Mouse (Mus musculus) hindbrain, embryonic 11.5 days (tissue): ENCODE measurements around the gene Gckr. TPM values are rescaled to one million over a fixed set of nuclear protein-coding genes. Genes with fewer than 3 reads are reported as not detected.
A peak's percentile ranks its signal among the peaks of the same experiment; 100 is the strongest.

Source experiments
- ATAC-seq: fragments of 200-750 bp; cut with Nextera tagmentation; 2 replicates; pipeline ENCODE4 v1.8.0; 2017; ENCODE audit warnings: mild to moderate bottlenecking, moderate TSS enrichment, moderate library complexity; ENCODE audit not compliant: low FRiP score
- DNase-seq: peaks from one replicate; pipeline ENCODE4 v3.0.0-alpha.2; 2015; ENCODE audit warnings: low spot score
- H3K27ac ChIP-seq: fragments of 300-500 bp; sonication (generic); 2 replicates; pipeline ENCODE4 v1.5.1; 2014; ENCODE audit warnings: mild to moderate bottlenecking, low read depth, low read length
- H3K27me3 ChIP-seq: fragments of 300-500 bp; sonication (generic); 2 replicates; pipeline ENCODE4 v1.6.1; 2014; ENCODE audit warnings: mild to moderate bottlenecking, low read length, moderate library complexity, mixed read lengths; ENCODE audit not compliant: control insufficient read depth, insufficient read depth
- H3K36me3 ChIP-seq: fragments of 300-500 bp; sonication (generic); 2 replicates; pipeline ENCODE4 v1.6.1; 2014; ENCODE audit warnings: mild to moderate bottlenecking, low read length, moderate library complexity, mixed read lengths; ENCODE audit not compliant: control insufficient read depth, insufficient read depth
- H3K4me1 ChIP-seq: fragments of 300-500 bp; sonication (generic); replicated peaks from 2 replicates; pipeline ENCODE4 v1.6.1; 2014; ENCODE audit warnings: low read length, mixed read lengths; ENCODE audit not compliant: control insufficient read depth, insufficient read depth
- H3K4me2 ChIP-seq: fragments of 300-500 bp; sonication (generic); replicated peaks from 2 replicates; pipeline ENCODE4 v1.6.1; 2014; ENCODE audit warnings: mild to moderate bottlenecking, low read depth, low read length
- H3K4me3 ChIP-seq: fragments of 300-500 bp; sonication (generic); 2 replicates; pipeline ENCODE4 v1.5.1; 2014; ENCODE audit warnings: low read depth, low read length
- H3K9ac ChIP-seq: fragments of 300-500 bp; sonication (generic); 2 replicates; pipeline ENCODE4 v1.6.1; 2014; ENCODE audit warnings: low read depth, low read length
- H3K9me3 ChIP-seq: fragments of 300-500 bp; sonication (generic); 2 replicates; pipeline ENCODE4 v1.6.1; 2016; ENCODE audit warnings: low read length; ENCODE audit not compliant: control insufficient read depth
- WGBS: fragments of 180-500 bp; shearing (Covaris S2); extraction: QIAGEN DNeasy Blood & Tissue Kit; methylation state at CpG from one replicate; pipeline ENCODE4 v1.1.7; 2014; 5-methylcytosine and 5-hydroxymethylcytosine counted together
- polyA plus RNA-seq: library from polyadenylated mRNA; unstranded; fragments of >200 nt; fragmentation: Nextera tagmentation; extraction: Ambion mirVana; gene quantifications from 2 replicates; pipeline ENCODE4 v1.2.1, GENCODE M21; 2014

The Gckr gene
- not detected in 2 replicates for polyA plus RNA-seq

GRCm38 (mm10) chr5:31297047-31297757 is at the start of gene Gckr:
TSS of gene Gckr (plus strand) at chr5:31297443.
- Histone ChIP-seq H3K4me3 (peak within 1 kb of the TSS; percentile 81), H3K9ac (no peak within 1 kb of the TSS), H3K36me3 (no peaks in the 10 kb centered on the region), H3K27ac (no peak within 1 kb of the TSS), H3K9me3 (no peaks in the 10 kb centered on the region), H3K4me1 (peaks cover 8% of the 10 kb centered on the region), H3K27me3 (no peaks in the 10 kb centered on the region), H3K4me2 (peak within 1 kb of the TSS; percentile 96; the same call in 1 of the 2 replicates)
- DNase-seq (no peak), ATAC-seq (no peak)
- 69% methylated on average over 13 of the region's 13 CpGs for WGBS

DNA sequence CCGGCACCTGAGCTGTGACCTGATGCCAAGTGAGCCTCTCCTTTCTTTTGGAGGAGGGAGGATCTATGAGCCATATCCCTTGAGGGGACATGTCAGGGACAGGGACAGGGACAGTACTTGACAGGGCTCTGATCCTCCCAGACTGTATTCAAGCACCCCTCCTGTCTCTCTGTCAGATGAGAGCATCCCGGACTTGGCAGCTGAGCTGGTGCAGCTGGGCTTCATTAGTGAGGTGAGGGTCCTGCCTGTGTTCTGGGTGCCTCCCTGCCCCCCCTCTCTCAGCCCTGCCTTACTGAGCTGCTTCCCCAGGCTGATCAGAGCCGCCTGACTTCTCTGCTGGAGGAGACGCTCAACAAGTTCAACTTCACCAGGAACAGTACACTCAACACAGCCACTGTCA is 46.5 kb upstream of the Gckr start:
- DNase-seq (peak; percentile 25), ATAC-seq (no peak)
- Histone ChIP-seq H3K4me2 (no peak overlapping the region), H3K27me3 (peaks cover 2% of the 10 kb centered on the region; the same call in 1 of the 2 replicates), H3K4me3 (no peak overlapping the region), H3K4me1 (peaks cover 7% of the 10 kb centered on the region), H3K9ac (no peak overlapping the region), H3K27ac (0 out of 2 replicates have a peak overlapping the region, but pooled peaks have one; percentile 9), H3K36me3 (peaks cover 12% of the 10 kb centered on the region), H3K9me3 (no peaks in the 10 kb centered on the region)
- WGBS = 67% methylated on average over 4 of the region's 4 CpGs

DNA sequence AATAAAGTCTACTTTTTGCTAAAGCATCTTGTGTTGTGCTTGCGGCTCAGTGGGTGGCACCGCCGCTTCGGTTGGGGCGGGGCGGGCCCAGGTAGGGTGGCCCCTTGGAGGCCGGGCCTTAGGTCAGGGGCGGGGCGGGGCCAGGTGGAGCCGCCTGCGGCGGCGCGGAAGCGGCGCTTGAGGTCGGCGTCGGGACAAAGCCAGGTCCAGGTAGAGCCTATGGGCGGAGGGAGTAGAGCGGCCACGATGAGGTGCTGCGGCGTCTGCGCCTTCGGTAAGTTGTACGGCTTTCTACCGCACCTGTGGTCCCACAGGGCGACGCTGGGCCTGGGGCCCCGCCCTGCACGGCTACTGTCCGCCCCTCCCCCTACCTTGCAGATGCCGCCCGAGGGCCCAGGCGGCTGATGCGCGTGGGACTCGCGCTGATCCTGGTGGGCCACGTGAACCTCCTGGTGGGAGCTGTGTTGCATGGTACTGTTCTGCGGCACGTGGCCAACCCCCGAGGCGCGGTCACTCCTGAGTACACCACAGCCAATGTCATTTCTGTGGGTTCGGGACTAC is 45.6 kb upstream of the Gckr start, which contains the start of gene Krtcap3:
Gene Krtcap3, plus strand, starts transcription at position 151 of the 561 bp plus-strand sequence.
- Histone ChIP-seq H3K9me3 (no peaks in the 10 kb centered on the region), H3K4me1 (peaks cover 7% of the 10 kb centered on the region), H3K4me3 (no peak within 1 kb of the TSS), H3K27me3 (peaks cover 2% of the 10 kb centered on the region; the same call in 1 of the 2 replicates), H3K36me3 (peaks cover 12% of the 10 kb centered on the region), H3K4me2 (peak within 1 kb of the TSS; percentile 14; the same call in 1 of the 2 replicates), H3K9ac (peak within 1 kb of the TSS; percentile 2; the same call in 1 of the 2 replicates), H3K27ac (0 out of 2 replicates have a peak within 1 kb of the TSS, but pooled peaks have one; percentile 9)
- ATAC-seq (peak; percentile 61), DNase-seq (peak; percentile 46)
- WGBS = 16% methylated on average over 44 of the region's 47 CpGs

- Histone ChIP-seq H3K27ac (no peak overlapping the region), H3K9me3 (no peaks in the 10 kb centered on the region), H3K4me3 (no peak overlapping the region), H3K4me1 (peaks cover 7% of the 10 kb centered on the region), H3K36me3 (peaks cover 12% of the 10 kb centered on the region), H3K4me2 (peak overlapping the region; percentile 14; the same call in 1 of the 2 replicates), H3K27me3 (peaks cover 2% of the 10 kb centered on the region; the same call in 1 of the 2 replicates), H3K9ac (no peak overlapping the region; the same call in 1 of the 2 replicates)
- WGBS = 54% methylated on average over 10 of the region's 10 CpGs
- ATAC-seq (no peak; the same call in 1 of the 2 replicates), DNase-seq (no peak)
Measured at GRCm38 (mm10) chr5:31252151-31252550, 45.1 kb upstream of the Gckr start.

- Histone ChIP-seq H3K4me2 (no peak overlapping the region), H3K9me3 (no peaks in the 10 kb centered on the region), H3K27ac (no peak overlapping the region), H3K4me3 (no peak overlapping the region), H3K27me3 (peaks cover 2% of the 10 kb centered on the region; the same call in 1 of the 2 replicates), H3K9ac (no peak overlapping the region), H3K36me3 (peaks cover 12% of the 10 kb centered on the region), H3K4me1 (peaks cover 7% of the 10 kb centered on the region)
- DNase-seq (peak; percentile 9), ATAC-seq (no peak)
- 75% methylated on average over 16 of the region's 16 CpGs for WGBS
Measured at GRCm38 (mm10) chr5:31252795-31253545, 44.3 kb upstream of the Gckr start.

GRCm38 (mm10) chr5:31253806-31254205 is 43.4 kb upstream of the Gckr start:
- H3K27ac ChIP-seq = no peak overlapping the region
- ATAC-seq (no peak), DNase-seq (no peak)
- H3K4me3 ChIP-seq = no peak overlapping the region
- H3K9ac ChIP-seq = no peak overlapping the region
- peaks cover 10% of the 10 kb centered on the region; the same call in 1 of the 2 replicates for H3K36me3 ChIP-seq
- H3K9me3 ChIP-seq = no peaks in the 10 kb centered on the region
- peaks cover 2% of the 10 kb centered on the region; the same call in 1 of the 2 replicates for H3K27me3 ChIP-seq
- peaks cover 7% of the 10 kb centered on the region for H3K4me1 ChIP-seq
- no peak overlapping the region for H3K4me2 ChIP-seq
- 96% methylated on average over 8 of the region's 8 CpGs for WGBS

DNA sequence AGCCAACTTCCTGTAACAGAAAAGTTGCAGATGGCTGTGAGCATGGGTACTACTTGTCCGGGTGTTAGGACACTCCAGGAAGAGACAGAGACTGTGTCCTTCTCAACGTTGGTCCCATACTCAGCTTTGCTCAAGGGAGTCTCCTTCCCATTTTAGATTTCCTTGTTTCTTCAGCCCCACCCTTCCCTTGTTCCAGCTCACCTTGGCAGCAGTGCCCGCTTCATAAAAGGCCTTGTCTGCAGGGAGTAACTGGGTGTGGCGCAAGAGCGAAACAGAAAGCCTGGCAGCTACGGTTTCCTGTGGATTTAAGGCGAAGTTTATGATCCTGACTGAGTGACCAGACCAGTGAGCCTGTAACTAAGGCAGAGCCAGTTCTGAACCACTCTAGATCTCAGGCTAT is 42.8 kb upstream of the Gckr start:
- Histone ChIP-seq H3K4me2 (no peak overlapping the region), H3K4me1 (peaks cover 7% of the 10 kb centered on the region), H3K9me3 (no peaks in the 10 kb centered on the region), H3K27ac (no peak overlapping the region), H3K9ac (no peak overlapping the region), H3K36me3 (peaks cover 10% of the 10 kb centered on the region; the same call in 1 of the 2 replicates), H3K27me3 (peaks cover 2% of the 10 kb centered on the region; the same call in 1 of the 2 replicates), H3K4me3 (no peak overlapping the region)
- 89% methylated on average over 7 of the region's 7 CpGs for WGBS
- ATAC-seq (no peak), DNase-seq (no peak)

GRCm38 (mm10) chr5:31254901-31255300 is 42.3 kb upstream of the Gckr start:
- Histone ChIP-seq H3K9ac (no peak overlapping the region), H3K27ac (no peak overlapping the region), H3K4me1 (peaks cover 7% of the 10 kb centered on the region), H3K9me3 (no peaks in the 10 kb centered on the region), H3K36me3 (peaks cover 9% of the 10 kb centered on the region; the same call in 1 of the 2 replicates), H3K4me2 (no peak overlapping the region), H3K4me3 (no peak overlapping the region), H3K27me3 (peaks cover 2% of the 10 kb centered on the region; the same call in 1 of the 2 replicates)
- ATAC-seq (no peak), DNase-seq (no peak)
- WGBS = 91% methylated on average over 8 of the region's 8 CpGs
